Mouse (Mus musculus): ENCODE results near the gene Smc3. TPM values are rescaled to one million over a fixed set of nuclear protein-coding genes. Genes with fewer than 3 reads are reported as not detected.

Gene Smc3
- total and polyA plus RNA-seq, 2 experiments from 2014 or later, result 8.3 to 24.1 TPM

GRCm38 (mm10) chr19:53572607-53573006, 27.6 kb upstream of the Smc3 start:
- 66% methylated on average over 12 of the region's 12 CpGs for WGBS
- DNase-seq (ENCODE audit: low spot score) (no peak), ATAC-seq (ENCODE audit: insufficient read depth, low read depth) (no peak)
- Histone ChIP-seq H3K27me3 (ENCODE audit: control insufficient read depth, insufficient read depth, low read length) (no peaks in the 10 kb centered on the region), H3K27ac (ENCODE audit: low read depth) (no peak overlapping the region), H3K4me2 (ENCODE audit: low read depth, low read length) (no peak overlapping the region), H3K9ac (replicated peaks; ENCODE audit: low read depth, low read length) (no peak overlapping the region), H3K4me1 (ENCODE audit: control insufficient read depth, insufficient read depth) (peaks cover 33% of the 10 kb centered on the region; the same call in 1 of the 2 replicates), H3K4me3 (ENCODE audit: low read depth, low read length) (no peak overlapping the region), H3K36me3 (replicated peaks; ENCODE audit: control insufficient read depth, insufficient read depth, low read length) (no peaks in the 10 kb centered on the region), H3K9me3 (replicated peaks; ENCODE audit: control insufficient read depth, low read length) (no peaks in the 10 kb centered on the region)
- TF ChIP-seq CTCF (IDR thresholded peaks at IDR 0.05; ENCODE audit: low read depth) (no peak), EP300 (IDR thresholded peaks at IDR 0.05; ENCODE audit: low read depth) (no peak)

- H3K36me3 ChIP-seq (replicated peaks; ENCODE audit: control insufficient read depth, insufficient read depth, low read length), result no peaks in the 10 kb centered on the region
- DNase-seq (ENCODE audit: low spot score), result no peak
- no peak overlapping the region for H3K9ac ChIP-seq (replicated peaks; ENCODE audit: low read depth, low read length)
- H3K4me3 ChIP-seq (ENCODE audit: low read depth, low read length), result no peak overlapping the region
- WGBS, result 87% methylated on average over 3 of the region's 3 CpGs
- no peak overlapping the region for H3K4me2 ChIP-seq (ENCODE audit: low read depth, low read length)
- H3K27me3 ChIP-seq (ENCODE audit: control insufficient read depth, insufficient read depth, low read length), result no peaks in the 10 kb centered on the region
- no peaks in the 10 kb centered on the region for H3K9me3 ChIP-seq (replicated peaks; ENCODE audit: control insufficient read depth, low read length)
- no peak for ATAC-seq (ENCODE audit: insufficient read depth, low read depth)
- TF ChIP-seq CTCF (IDR thresholded peaks at IDR 0.05; ENCODE audit: low read depth) (no peak), EP300 (IDR thresholded peaks at IDR 0.05; ENCODE audit: low read depth) (no peak)
- no peak overlapping the region for H3K27ac ChIP-seq (ENCODE audit: low read depth)
- H3K4me1 ChIP-seq (ENCODE audit: control insufficient read depth, insufficient read depth), result peaks cover 33% of the 10 kb centered on the region; the same call in 1 of the 2 replicates
Observed at GRCm38 (mm10) chr19:53573151-53573550, 27.0 kb upstream of the Smc3 start.

- H3K4me3 ChIP-seq (ENCODE audit: low read depth, low read length), result no peak overlapping the region
- no peak overlapping the region for H3K9ac ChIP-seq (replicated peaks; ENCODE audit: low read depth, low read length)
- no peaks in the 10 kb centered on the region for H3K36me3 ChIP-seq (replicated peaks; ENCODE audit: control insufficient read depth, insufficient read depth, low read length)
- TF ChIP-seq EP300 (IDR thresholded peaks at IDR 0.05; ENCODE audit: low read depth), result no peak
- no peak for TF ChIP-seq CTCF (IDR thresholded peaks at IDR 0.05; ENCODE audit: low read depth)
- H3K4me2 ChIP-seq (ENCODE audit: low read depth, low read length), result no peak overlapping the region
- no peaks in the 10 kb centered on the region for H3K9me3 ChIP-seq (replicated peaks; ENCODE audit: control insufficient read depth, low read length)
- DNase-seq (ENCODE audit: low spot score), result no peak
- no peak overlapping the region for H3K27ac ChIP-seq (ENCODE audit: low read depth)
- no peak for ATAC-seq (ENCODE audit: insufficient read depth, low read depth)
- H3K27me3 ChIP-seq (ENCODE audit: control insufficient read depth, insufficient read depth, low read length), result no peaks in the 10 kb centered on the region
- WGBS, result 50% methylated on average over 8 of the region's 8 CpGs
- peaks cover 33% of the 10 kb centered on the region; the same call in 1 of the 2 replicates for H3K4me1 ChIP-seq (ENCODE audit: control insufficient read depth, insufficient read depth)
Observed at GRCm38 (mm10) chr19:53574131-53574530, 26.1 kb upstream of the Smc3 start.

DNA sequence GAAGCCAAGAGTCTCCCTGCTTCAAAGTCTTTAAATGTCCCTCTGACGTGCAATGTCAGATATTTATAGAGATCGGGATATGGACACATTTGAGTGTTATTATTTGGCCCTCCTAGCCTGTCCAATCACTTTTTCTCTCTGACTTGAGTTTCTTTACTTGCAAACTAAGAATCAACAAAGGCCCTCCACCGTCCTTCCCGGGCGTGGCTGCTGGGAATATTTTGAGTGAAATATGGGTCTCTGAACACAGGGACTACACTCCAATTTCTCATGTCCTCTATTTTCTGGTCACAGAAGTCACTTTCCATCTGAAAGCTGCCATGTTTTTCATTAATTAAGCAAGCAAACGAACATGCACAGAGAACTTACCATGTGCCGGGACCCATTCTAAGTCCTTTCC, 25.7 kb upstream of the Smc3 start:
- no peaks in the 10 kb centered on the region for H3K27me3 ChIP-seq (ENCODE audit: control insufficient read depth, insufficient read depth, low read length)
- peaks cover 33% of the 10 kb centered on the region; the same call in 1 of the 2 replicates for H3K4me1 ChIP-seq (ENCODE audit: control insufficient read depth, insufficient read depth)
- H3K36me3 ChIP-seq (replicated peaks; ENCODE audit: control insufficient read depth, insufficient read depth, low read length), result no peaks in the 10 kb centered on the region
- 79% methylated on average over 7 of the region's 7 CpGs for WGBS
- ATAC-seq (ENCODE audit: insufficient read depth, low read depth) (no peak), DNase-seq (ENCODE audit: low spot score) (no peak)
- no peak overlapping the region for H3K4me2 ChIP-seq (ENCODE audit: low read depth, low read length)
- no peak overlapping the region for H3K4me3 ChIP-seq (ENCODE audit: low read depth, low read length)
- no peak overlapping the region for H3K27ac ChIP-seq (ENCODE audit: low read depth)
- TF ChIP-seq EP300 (IDR thresholded peaks at IDR 0.05; ENCODE audit: low read depth) (no peak), CTCF (IDR thresholded peaks at IDR 0.05; ENCODE audit: low read depth) (no peak)
- no peaks in the 10 kb centered on the region for H3K9me3 ChIP-seq (replicated peaks; ENCODE audit: control insufficient read depth, low read length)
- H3K9ac ChIP-seq (replicated peaks; ENCODE audit: low read depth, low read length), result no peak overlapping the region

DNA sequence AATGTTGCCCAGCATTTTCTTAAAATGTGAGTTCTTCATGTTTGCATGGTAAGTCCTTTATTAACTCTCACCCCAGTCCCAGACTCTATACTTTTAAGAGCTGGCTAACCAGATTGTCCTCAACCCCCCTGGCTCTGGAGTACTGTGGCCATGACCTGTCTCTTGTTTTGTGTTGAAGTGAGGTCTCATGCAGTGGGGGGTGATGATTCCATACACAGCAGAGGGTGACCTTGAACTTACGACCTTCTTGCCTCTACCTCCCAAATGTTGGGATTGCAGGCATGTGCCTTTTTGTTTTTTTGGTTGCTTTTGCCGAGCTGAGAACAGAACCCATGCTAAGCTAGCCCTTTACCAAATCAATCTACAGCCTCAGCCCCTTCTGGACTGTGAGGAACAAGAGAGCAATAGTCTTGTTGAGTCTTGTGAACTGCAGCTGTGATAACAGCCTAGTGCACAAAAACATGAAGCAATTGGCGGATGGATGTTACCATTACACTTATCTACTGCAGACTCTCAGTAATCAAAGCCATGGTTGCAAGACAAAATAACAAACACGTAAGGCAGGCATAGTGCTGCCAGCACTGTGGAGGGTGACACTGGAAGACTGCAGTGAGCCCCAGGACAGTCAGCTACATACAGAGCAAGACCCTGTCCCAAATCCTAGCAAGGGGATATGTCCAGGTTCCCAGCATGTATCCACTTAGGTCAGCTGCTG, 24.7 kb upstream of the Smc3 start:
- peak overlapping the region; percentile 68 for H3K27ac ChIP-seq (ENCODE audit: low read depth)
- ATAC-seq (ENCODE audit: insufficient read depth, low read depth) (0 out of 2 replicates have a peak, but pooled peaks have one; percentile 30), DNase-seq (ENCODE audit: low spot score) (no peak)
- peak overlapping the region; percentile 44; the same call in 1 of the 2 replicates for H3K4me2 ChIP-seq (ENCODE audit: low read depth, low read length)
- H3K4me1 ChIP-seq (ENCODE audit: control insufficient read depth, insufficient read depth), result peaks cover 33% of the 10 kb centered on the region; the same call in 1 of the 2 replicates
- no peaks in the 10 kb centered on the region for H3K9me3 ChIP-seq (replicated peaks; ENCODE audit: control insufficient read depth, low read length)
- TF ChIP-seq CTCF (IDR thresholded peaks at IDR 0.05; ENCODE audit: low read depth) (no peak), EP300 (IDR thresholded peaks at IDR 0.05; ENCODE audit: low read depth) (no peak)
- H3K36me3 ChIP-seq (replicated peaks; ENCODE audit: control insufficient read depth, insufficient read depth, low read length), result no peaks in the 10 kb centered on the region
- no peak overlapping the region for H3K9ac ChIP-seq (replicated peaks; ENCODE audit: low read depth, low read length)
- 0 out of 2 replicates have a peak overlapping the region, but pooled peaks have one; percentile 1 for H3K4me3 ChIP-seq (ENCODE audit: low read depth, low read length)
- H3K27me3 ChIP-seq (ENCODE audit: control insufficient read depth, insufficient read depth, low read length), result no peaks in the 10 kb centered on the region
- 37% methylated on average over 4 of the region's 4 CpGs for WGBS
